Mouse (Mus musculus) G1E (cell line): Measurements from ENCODE around the gene Fkbp1a. TPM values are rescaled to one million over a fixed set of nuclear protein-coding genes. Genes with fewer than 3 reads are reported as not detected.

Experiments used
- ATAC-seq: 2 replicates; pipeline ENCODE4 v1.8.0; 2016; ENCODE audit warnings: mild to moderate bottlenecking; ENCODE audit not compliant: insufficient number of reproducible peaks, poor library complexity, low FRiP score, severe bottlenecking; ENCODE audit errors: extremely low read depth
- DNase-seq: peaks from one replicate; pipeline ENCODE4 v3.0.0; 2012; ENCODE audit warnings: low spot score
- H3K27me3 ChIP-seq: 2 replicates; pipeline ENCODE4 v1.6.1; 2012; ENCODE audit warnings: mild to moderate bottlenecking, low read length, inconsistent platforms; ENCODE audit not compliant: insufficient read depth
- H3K36me3 ChIP-seq: replicated peaks from 2 replicates; pipeline ENCODE3; 2012; ENCODE audit warnings: mild to moderate bottlenecking, inconsistent platforms
- H3K4me1 ChIP-seq: 2 replicates; pipeline ENCODE4 v1.6.1; 2012; ENCODE audit warnings: low read depth, low read length, inconsistent platforms, mixed read lengths; ENCODE audit not compliant: insufficient read depth
- H3K4me3 ChIP-seq: 2 replicates; pipeline ENCODE4 v1.5.1; 2012; ENCODE audit warnings: low read depth, mild to moderate bottlenecking, inconsistent platforms, low read length, moderate library complexity, mixed read lengths
- H3K9me3 ChIP-seq: replicated peaks from 2 replicates; pipeline ENCODE4 v1.6.1; 2012; ENCODE audit warnings: inconsistent platforms
- CTCF ChIP-seq: IDR thresholded peaks from 2 replicates; pipeline ENCODE4 v1.5.1; 2012; ENCODE audit warnings: low read depth, low read length, inconsistent platforms, mixed read lengths
- GATA1 ChIP-seq: IDR thresholded peaks from 2 replicates; pipeline ENCODE4 v1.6.1; 2012; ENCODE audit warnings: borderline replicate concordance, low read length, inconsistent platforms, mixed read lengths
- GATA2 ChIP-seq: IDR thresholded peaks from 2 replicates; pipeline ENCODE4 v1.6.1; 2012; ENCODE audit warnings: low read depth, low read length, inconsistent platforms, borderline replicate concordance
- POLR2AphosphoS5 ChIP-seq: IDR thresholded peaks from 2 replicates; pipeline ENCODE4 v1.6.1; 2012; ENCODE audit warnings: low read depth, low read length, inconsistent platforms; ENCODE audit not compliant: insufficient replicate concordance
- TAL1 ChIP-seq: conservative IDR thresholded peaks from 2 replicates; pipeline ENCODE4 v1.6.1; 2012; ENCODE audit warnings: low read depth, low read length, inconsistent platforms, mixed read lengths
- polyA plus RNA-seq: library from polyadenylated mRNA; stranded (reverse); fragments of >175 nt; gene quantifications from 2 replicates; pipeline ENCODE4 v1.2.3, GENCODE M21; 2012
- total RNA-seq, 2 experiments: library from RNA; stranded (forward) in 1 of 2; stranded (reverse) in 1 of 2; fragments of 200-1000 nt in 1 of 2; fragments of >200 nt in 1 of 2; fragmentation: Nextera tagmentation in 1 of 2; gene quantifications; 2 replicates each; pipeline ENCODE4 v1.2.3; 2014 to 2017

The Fkbp1a gene
- total and polyA plus RNA-seq, 3 experiments: 20.3 to 184 (median 96.4) TPM

- no peak for DNase-seq
- no peak for ATAC-seq
- H3K4me3 ChIP-seq: no peak overlapping the region
- peaks cover 13% of the 10 kb centered on the region for H3K27me3 ChIP-seq
- H3K36me3 ChIP-seq: no peaks in the 10 kb centered on the region
- no peak for TF ChIP-seq POLR2AphosphoS5
- TF ChIP-seq TAL1: no peak
- TF ChIP-seq GATA2: no peak
- no peak for TF ChIP-seq CTCF
- TF ChIP-seq GATA1: no peak
- H3K4me1 ChIP-seq: no peaks in the 10 kb centered on the region
- H3K9me3 ChIP-seq: no peaks in the 10 kb centered on the region
These were observed 59.8 kb downstream of the Fkbp1a start for GRCm38 (mm10) chr2:151602106-151602505.

DNA sequence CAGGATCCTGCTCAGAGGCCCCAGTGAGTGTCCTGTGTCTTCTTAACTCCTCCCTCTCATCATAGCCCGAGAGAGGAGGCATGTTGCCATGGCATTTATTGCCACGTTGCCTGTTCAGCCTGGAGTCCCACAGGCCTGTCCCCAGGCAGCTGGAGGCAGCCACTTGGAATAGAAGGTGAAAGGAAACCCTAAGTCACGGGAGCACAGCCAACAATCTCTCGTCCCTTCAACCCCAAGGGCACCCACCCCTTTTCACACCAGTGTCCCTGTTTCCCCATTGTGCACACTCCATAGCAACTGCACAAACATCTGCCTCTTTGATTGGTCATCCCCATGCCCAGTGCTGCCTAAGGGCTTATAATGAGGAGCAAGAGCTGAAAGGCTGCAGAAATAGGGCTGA lies 61.3 kb downstream of the Fkbp1a start:
- DNase-seq (no peak), ATAC-seq (no peak)
- no peak for TF ChIP-seq CTCF
- no peak for TF ChIP-seq GATA1
- TF ChIP-seq GATA2: no peak
- no peak for TF ChIP-seq POLR2AphosphoS5
- no peak for TF ChIP-seq TAL1
- no peaks in the 10 kb centered on the region for H3K9me3 ChIP-seq
- H3K36me3 ChIP-seq: no peaks in the 10 kb centered on the region
- H3K4me1 ChIP-seq: no peaks in the 10 kb centered on the region
- peaks cover 13% of the 10 kb centered on the region for H3K27me3 ChIP-seq
- H3K4me3 ChIP-seq: no peak overlapping the region

GRCm38 (mm10) chr2:151605437-151605987 lies 63.2 kb downstream of the Fkbp1a start:
- Histone ChIP-seq H3K4me1 (no peaks in the 10 kb centered on the region), H3K4me3 (no peak overlapping the region), H3K27me3 (peaks cover 16% of the 10 kb centered on the region), H3K9me3 (no peaks in the 10 kb centered on the region), H3K36me3 (no peaks in the 10 kb centered on the region)
- TF ChIP-seq TAL1 (no peak), CTCF (no peak), GATA1 (no peak), POLR2AphosphoS5 (no peak), GATA2 (no peak)
- ATAC-seq (no peak), DNase-seq (no peak)

DNA sequence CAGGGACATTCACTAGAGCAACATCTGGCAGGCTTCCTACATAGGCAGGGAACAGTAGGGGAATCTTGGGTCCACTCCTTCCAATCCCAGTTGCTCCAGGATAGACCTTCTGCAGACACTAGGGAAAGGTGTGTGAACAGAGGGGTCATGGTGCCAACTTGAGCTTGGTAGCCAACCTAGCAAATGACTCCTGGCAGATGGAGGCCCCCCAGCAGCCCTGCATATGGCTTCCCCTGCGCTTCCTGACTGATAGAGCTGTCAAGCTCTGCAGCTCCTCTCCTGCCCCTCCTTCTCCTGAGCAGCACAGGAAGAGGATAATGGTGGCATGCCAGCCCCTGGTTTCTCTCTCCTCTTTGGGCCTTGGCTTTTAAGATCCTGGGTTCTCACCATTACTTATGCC lies 66.2 kb downstream of the Fkbp1a start:
- no peak for ATAC-seq
- peaks cover 3% of the 10 kb centered on the region for H3K27me3 ChIP-seq
- TF ChIP-seq GATA1 (no peak), GATA2 (no peak), POLR2AphosphoS5 (no peak), TAL1 (no peak), CTCF (no peak)

DNA sequence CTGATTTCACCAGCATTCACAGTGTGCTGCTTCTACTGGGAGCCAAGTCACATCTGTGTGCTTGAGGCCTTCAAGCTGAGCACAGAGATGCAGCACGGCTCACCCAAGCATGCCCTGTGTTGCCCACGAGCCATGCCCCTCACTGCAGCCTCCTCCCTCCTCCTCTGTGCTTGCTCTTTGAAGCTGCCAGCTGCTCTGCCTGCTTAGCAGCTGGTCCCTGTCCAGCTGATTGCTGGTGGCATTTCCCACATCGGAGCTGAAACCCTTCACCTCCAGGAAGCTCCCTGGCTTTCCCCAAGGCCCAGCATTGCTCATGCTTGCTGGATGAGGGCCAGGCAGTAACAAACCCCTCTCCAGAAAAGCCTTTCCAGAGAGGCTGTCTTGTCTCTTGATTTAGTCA lies 67.7 kb downstream of the Fkbp1a start:
- no peaks in the 10 kb centered on the region for H3K36me3 ChIP-seq
- H3K27me3 ChIP-seq: peaks cover 3% of the 10 kb centered on the region
- TF ChIP-seq CTCF (no peak), POLR2AphosphoS5 (no peak)

More for the DNA sequence above, 66.2 kb downstream of the Fkbp1a start:
- no peak overlapping the region for H3K4me3 ChIP-seq
- H3K4me1 ChIP-seq: no peaks in the 10 kb centered on the region
- H3K36me3 ChIP-seq: no peaks in the 10 kb centered on the region
- DNase-seq: no peak
- H3K9me3 ChIP-seq: no peaks in the 10 kb centered on the region

More for the DNA sequence above, 67.7 kb downstream of the Fkbp1a start:
- ATAC-seq (no peak), DNase-seq (no peak)
- Histone ChIP-seq H3K4me1 (no peaks in the 10 kb centered on the region), H3K9me3 (no peaks in the 10 kb centered on the region), H3K4me3 (no peak overlapping the region)

Other genes starting within 250 kb of the Fkbp1a start
- not detected in 2 replicates for gene 4921509C19Rik, start 66.3 kb upstream of the Fkbp1a start, total RNA-seq (2014; fragmentation: Nextera tagmentation)
- gene 4921509C19Rik, start 66.3 kb upstream of the Fkbp1a start, total RNA-seq (2017): 0.06 and 0.16 TPM in 2 replicates
- not detected in 2 replicates for gene 4921509C19Rik, start 66.3 kb upstream of the Fkbp1a start, polyA plus RNA-seq
- 104 and 128 TPM in 2 replicates for gene Nsfl1c, start 48.3 kb upstream of the Fkbp1a start, total RNA-seq (2014; fragmentation: Nextera tagmentation)
- gene Nsfl1c, start 48.3 kb upstream of the Fkbp1a start, total RNA-seq (2017): 90.6 and 99.1 TPM in 2 replicates
- gene Nsfl1c, start 48.3 kb upstream of the Fkbp1a start, polyA plus RNA-seq: 115 and 149 TPM in 2 replicates
- not detected in 2 replicates for gene Sdcbp2, start 30.1 kb downstream of the Fkbp1a start, total RNA-seq (2014; fragmentation: Nextera tagmentation)
- not detected in 2 replicates for gene Sdcbp2, start 30.1 kb downstream of the Fkbp1a start, total RNA-seq (2017)
- gene Sdcbp2, start 30.1 kb downstream of the Fkbp1a start, polyA plus RNA-seq: 0.04 and 0.06 TPM in 2 replicates
- gene Snph, start 90.1 kb downstream of the Fkbp1a start, total RNA-seq (2014; fragmentation: Nextera tagmentation): not detected in 2 replicates
- 0.06 and 0.82 TPM in 2 replicates for gene Snph, start 90.1 kb downstream of the Fkbp1a start, total RNA-seq (2017)
- not detected in 2 replicates for gene Snph, start 90.1 kb downstream of the Fkbp1a start, polyA plus RNA-seq
- gene Rad21l, start 126.0 kb downstream of the Fkbp1a start, total RNA-seq (2014; fragmentation: Nextera tagmentation): not detected in 2 replicates
- not detected in 2 replicates for gene Rad21l, start 126.0 kb downstream of the Fkbp1a start, total RNA-seq (2017)
- gene Rad21l, start 126.0 kb downstream of the Fkbp1a start, polyA plus RNA-seq: not detected in 2 replicates
- gene Tmem74b, start 159.5 kb downstream of the Fkbp1a start, total RNA-seq (2014; fragmentation: Nextera tagmentation): not detected in 2 replicates
- gene Tmem74b, start 159.5 kb downstream of the Fkbp1a start, total RNA-seq (2017): not detected in 2 replicates
- gene Tmem74b, start 159.5 kb downstream of the Fkbp1a start, polyA plus RNA-seq: not detected in 2 replicates
- gene Psmf1, start 201.7 kb downstream of the Fkbp1a start, total RNA-seq (2014; fragmentation: Nextera tagmentation): 52.6 and 62.0 TPM in 2 replicates
- 20.2 and 26.8 TPM in 2 replicates for gene Psmf1, start 201.7 kb downstream of the Fkbp1a start, total RNA-seq (2017)
- 13.9 and 54.8 TPM in 2 replicates for gene Psmf1, start 201.7 kb downstream of the Fkbp1a start, polyA plus RNA-seq